Mouse (Mus musculus): Measurements from ENCODE around the gene Cpa1.

Cpa1 gene

DNA sequence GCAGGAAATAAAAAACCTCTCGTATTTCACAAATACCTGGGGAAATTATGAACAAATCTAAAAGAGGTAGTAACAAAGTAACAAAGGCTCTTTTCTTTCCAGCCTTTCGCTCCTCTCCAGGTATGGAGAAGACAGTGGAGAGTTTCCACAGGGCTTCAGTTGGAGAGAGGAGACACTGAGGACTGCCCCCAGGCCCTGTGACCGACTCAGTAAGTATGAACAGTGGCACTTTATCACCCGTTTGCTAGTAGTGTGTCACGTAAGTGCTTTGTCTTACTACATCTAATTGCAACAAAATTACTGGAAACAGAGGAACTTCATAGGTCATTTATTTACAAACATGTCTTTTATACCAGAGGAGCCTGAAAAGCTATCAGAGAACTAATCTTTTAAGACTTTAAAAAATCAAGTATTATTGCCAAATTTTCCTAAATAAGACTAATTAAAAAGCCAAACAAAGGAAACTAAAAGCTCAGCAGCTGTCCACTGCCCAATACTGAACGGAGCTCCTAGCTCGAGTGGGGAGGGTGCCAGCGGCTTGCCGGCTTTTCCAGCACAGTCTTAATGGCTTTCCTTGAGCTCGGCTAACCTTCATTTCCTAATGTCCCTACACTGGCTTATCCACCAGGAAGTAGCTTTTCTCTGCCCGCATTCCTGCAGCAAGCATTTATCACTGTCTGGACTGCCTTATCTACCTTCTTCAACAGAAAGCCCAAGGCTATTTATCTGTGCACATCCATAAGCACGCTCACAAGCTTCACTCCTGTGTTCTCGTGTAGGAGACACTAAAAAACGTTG lies 34.9 kb downstream of the Cpa1 start:
- DNase-seq (ENCODE audit: low read depth): no peak

- no peak for DNase-seq (ENCODE audit: low read depth)
Measured at GRCm38 (mm10) chr6:30674714-30675280, 35.8 kb downstream of the Cpa1 start.

DNA sequence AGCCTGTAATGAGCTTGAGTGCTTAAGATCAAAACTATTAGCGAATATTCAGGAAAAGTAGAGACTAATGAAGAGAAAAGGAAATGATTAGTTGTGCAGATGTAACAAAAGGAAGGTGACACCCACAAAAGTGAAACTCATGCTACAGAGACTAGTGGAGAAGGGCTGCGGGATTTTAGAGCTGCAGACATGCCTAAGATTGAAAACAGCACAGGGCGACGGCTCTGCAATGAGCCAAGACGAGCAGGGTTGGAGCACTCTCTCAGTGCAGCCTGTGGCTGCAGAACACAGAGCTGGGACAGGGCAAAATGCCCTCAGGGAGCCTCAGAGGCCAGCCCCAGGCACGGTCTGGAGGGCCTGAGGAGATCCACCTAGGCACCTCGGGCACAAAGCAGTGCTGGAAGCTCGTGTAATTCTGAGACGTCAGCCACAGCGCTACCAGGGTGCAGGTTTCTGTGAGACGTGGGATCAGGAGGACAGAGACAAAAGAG lies 36.3 kb downstream of the Cpa1 start:
- DNase-seq (ENCODE audit: low read depth): no peak

GRCm38 (mm10) chr6:30676506-30676905 lies 37.5 kb downstream of the Cpa1 start:
- DNase-seq (ENCODE audit: low read depth): no peak

- DNase-seq (ENCODE audit: low read depth): no peak
Measured at GRCm38 (mm10) chr6:30677591-30677990, 38.6 kb downstream of the Cpa1 start.

- no peak for DNase-seq (ENCODE audit: low read depth)
Measured at GRCm38 (mm10) chr6:30678482-30678881, 39.5 kb downstream of the Cpa1 start.

DNA sequence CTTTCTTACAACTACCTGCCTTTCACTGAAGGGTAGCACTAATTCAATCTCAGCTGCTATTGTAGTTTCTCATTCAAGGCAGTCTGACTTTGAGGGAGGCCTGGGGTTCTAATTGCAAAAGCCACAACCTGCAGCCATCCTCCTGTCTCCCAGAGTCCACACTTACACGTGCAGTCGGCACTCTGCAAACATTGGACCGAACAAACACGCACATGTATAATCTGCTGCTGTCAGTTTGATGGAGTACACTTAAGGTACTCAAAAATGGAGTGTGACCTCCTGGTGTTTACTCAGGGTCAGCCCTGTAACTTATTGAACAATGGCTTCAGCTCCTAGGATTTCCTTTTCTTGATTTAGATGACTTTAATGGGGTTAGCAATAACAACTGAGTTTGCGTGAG lies 40.5 kb downstream of the Cpa1 start:
- DNase-seq (ENCODE audit: low read depth): no peak

DNA sequence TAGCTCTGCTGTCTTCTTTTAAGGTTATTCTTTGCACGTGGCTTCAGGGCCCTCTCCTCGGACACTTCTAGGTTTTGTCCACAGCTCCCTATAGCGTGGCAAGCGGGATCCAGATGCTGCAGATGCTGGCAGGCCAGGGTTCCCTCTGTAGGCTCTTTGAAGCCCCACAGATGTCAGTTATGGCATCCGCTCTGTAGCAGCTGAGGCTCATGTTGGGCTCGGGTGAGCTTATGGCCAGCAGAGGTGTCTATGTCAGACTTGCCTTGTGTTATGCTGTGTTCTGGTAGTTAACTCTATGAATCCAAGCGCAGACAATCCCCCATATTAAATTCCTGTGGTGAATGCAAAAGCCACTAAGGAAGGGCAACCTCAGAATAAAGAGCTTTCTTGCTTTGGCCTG lies 41.4 kb downstream of the Cpa1 start:
- DNase-seq (ENCODE audit: low read depth): no peak

DNA sequence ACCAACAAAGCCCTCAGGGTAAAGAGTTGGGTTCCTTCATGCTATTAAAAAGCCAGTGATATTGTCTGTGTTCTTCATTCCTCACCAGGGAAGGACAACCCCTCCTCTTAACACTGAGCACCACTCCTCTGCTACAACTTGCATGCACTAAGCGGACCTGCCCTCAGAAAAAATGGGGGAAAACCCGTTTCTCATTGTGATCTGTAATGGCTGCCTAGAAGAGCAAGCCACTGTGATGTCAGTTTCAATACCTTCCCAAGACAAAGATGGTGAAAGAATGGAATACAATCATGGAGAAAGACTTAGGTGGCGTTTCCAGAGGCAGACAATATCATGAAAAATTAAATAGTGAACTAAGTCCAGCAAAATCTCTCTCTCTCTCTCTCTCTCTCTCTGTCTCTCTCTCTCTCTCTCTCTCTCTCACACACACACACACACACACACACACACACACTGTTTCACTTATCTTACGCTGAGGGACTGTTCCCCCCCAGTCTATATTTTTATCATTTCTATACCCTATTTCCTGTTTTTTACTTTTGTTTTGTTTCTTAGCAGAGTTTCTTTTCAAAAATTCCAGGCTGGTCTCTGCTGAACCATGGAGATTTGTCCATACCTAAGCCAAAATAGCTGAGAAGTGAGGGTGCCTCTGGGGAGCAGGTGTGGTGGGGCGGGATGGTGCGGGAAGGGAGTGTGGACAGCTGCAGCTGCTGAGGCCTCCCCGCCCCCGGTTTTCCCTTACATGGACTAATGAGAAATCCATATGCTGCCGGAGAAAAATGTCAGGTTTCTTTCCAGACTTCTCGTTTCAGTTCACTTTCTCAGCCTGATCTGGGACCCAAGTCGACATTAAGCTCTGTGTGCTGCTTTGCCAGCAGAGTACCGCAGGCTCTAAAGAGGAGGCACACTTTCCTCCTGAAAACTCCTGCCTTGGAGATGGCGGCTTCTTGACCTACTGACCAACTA lies 43.2 kb downstream of the Cpa1 start:
- peak; percentile 27 for DNase-seq (ENCODE audit: low read depth)

- no peak for DNase-seq (ENCODE audit: low read depth)
Measured at GRCm38 (mm10) chr6:30684570-30684969, 45.6 kb downstream of the Cpa1 start.

- DNase-seq (ENCODE audit: low read depth): no peak
Measured at GRCm38 (mm10) chr6:30687198-30687597, 48.2 kb downstream of the Cpa1 start.

DNA sequence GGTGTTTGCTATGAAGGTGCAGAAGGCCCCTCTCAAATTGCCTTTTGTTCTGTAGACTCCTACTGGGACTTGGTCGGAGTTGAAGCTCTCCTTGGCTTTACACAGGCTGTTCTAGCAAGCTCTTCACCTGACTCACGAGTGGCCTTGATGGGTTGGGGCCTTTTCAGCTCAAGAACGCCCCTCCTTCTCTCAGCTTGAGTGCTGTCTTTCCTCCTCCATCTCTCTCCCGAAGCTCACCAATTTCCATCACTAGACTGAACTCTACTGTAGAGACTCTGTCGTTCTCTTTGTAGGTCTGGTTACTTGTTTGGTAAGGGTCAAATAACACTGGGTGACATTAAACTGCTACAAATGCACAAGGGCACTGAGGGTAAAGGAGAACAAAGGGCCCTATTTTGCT lies 53.8 kb downstream of the Cpa1 start:
- DNase-seq (ENCODE audit: low read depth): no peak

- peak; percentile 97 for DNase-seq (ENCODE audit: low read depth)
Measured at GRCm38 (mm10) chr6:30693350-30693991, 54.5 kb downstream of the Cpa1 start, which contains the start of gene Cep41. Cep41 (minus strand) TSS chr6:30693749.

DNA sequence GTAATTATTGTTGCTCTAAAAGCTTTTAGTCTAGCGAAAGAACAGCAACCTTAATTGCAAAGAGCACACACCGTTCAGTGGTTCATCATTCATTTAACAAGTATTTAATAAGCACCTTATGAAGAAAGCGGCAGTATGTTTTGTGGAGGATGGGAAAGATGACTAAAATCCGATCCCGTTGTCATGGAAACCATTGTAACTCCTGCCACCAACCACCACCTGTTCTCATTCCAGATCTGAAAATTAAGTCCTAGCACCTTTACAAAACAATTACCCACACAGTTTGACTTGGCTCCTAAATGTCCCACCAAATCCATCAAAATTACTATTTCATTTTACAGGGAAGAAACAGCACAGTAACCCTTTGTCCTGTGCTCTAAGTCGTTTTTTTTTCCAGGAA lies 55.2 kb downstream of the Cpa1 start:
- no peak for DNase-seq (ENCODE audit: low read depth)
